Mouse (Mus musculus): ENCODE data around the gene Fer1l5. TPM values are rescaled to one million over a fixed set of nuclear protein-coding genes. Genes with fewer than 3 reads are reported as not detected.

The Fer1l5 gene
- polyA plus RNA-seq, 1 experiment, result 0.36 TPM

GRCm38 (mm10) chr1:36404531-36404930, 32.4 kb downstream of the Fer1l5 start:
- DNase-seq (ENCODE audit: extremely low spot score in 1 of 2, low spot score in 1 of 2), result no peak

GRCm38 (mm10) chr1:36429511-36429910, 57.4 kb downstream of the Fer1l5 start:
- no peak for DNase-seq (ENCODE audit: extremely low spot score in 1 of 2, low spot score in 1 of 2)

DNA sequence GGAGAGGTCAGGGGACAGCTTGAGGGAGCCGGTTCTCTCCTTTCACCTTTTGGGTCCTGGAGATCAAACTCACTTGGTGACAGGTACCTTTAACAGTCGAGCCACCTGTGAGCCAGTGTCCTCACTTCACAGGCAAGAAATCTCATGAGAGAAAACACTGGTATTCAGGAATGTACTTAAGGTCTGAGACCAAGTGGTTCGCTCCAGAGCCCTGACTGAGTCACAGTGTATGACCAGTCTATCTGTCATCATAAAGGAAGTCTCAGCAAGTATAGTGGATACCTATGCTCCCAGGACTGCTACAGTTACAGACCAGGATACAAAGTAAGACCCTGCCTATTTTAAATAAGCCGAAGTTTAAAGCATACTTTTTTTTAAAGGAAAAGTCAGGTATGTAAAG, 60.9 kb downstream of the Fer1l5 start:
- no peak for DNase-seq (ENCODE audit: extremely low spot score in 1 of 2, low spot score in 1 of 2)

DNA sequence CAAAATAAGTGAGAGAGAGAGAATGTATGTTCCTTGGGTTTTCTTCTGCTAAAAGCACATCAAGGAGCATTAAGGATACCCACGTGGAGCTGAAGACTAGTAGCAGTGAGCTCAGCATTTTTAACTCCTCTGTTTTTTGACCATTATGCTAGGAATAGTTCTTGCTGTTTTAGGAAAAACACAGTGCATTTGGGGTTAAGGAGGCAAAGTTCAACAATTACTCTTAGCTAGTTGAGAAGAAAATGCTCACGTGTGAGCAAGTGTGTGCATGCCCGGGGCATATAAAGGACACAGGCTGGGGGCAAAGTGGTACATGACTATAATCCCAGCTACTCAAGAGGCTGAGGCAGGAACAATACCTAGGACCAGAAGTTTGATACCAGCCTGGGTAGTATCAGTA, 61.5 kb downstream of the Fer1l5 start:
- no peak for DNase-seq (ENCODE audit: extremely low spot score in 1 of 2, low spot score in 1 of 2)

- DNase-seq (ENCODE audit: extremely low spot score in 1 of 2, low spot score in 1 of 2), result no peak
Measured at GRCm38 (mm10) chr1:36435071-36435470, 63.0 kb downstream of the Fer1l5 start.

- DNase-seq (ENCODE audit: extremely low spot score in 1 of 2, low spot score in 1 of 2), result no peak
Measured at GRCm38 (mm10) chr1:36436515-36436914, 64.4 kb downstream of the Fer1l5 start.

DNA sequence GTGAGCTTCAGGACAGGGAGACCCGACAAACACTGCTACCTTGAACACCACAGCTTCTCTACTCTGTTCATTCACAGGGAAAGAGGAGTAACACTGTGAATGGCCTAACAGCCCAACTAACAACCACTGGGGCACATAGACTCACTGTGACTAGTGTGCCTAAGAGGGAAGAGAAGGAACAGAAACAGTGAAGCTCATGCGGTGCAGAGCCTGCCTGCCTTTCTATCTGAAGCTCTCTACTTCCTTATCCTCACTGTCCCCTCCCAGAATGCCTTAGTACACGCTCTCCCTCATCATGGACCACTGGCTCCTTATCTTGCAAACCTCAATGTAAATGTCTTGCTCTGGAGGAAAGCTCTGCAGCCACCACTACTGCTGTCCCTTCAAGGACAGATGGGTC, 65.1 kb downstream of the Fer1l5 start:
- no peak for DNase-seq (ENCODE audit: extremely low spot score in 1 of 2, low spot score in 1 of 2)

DNA sequence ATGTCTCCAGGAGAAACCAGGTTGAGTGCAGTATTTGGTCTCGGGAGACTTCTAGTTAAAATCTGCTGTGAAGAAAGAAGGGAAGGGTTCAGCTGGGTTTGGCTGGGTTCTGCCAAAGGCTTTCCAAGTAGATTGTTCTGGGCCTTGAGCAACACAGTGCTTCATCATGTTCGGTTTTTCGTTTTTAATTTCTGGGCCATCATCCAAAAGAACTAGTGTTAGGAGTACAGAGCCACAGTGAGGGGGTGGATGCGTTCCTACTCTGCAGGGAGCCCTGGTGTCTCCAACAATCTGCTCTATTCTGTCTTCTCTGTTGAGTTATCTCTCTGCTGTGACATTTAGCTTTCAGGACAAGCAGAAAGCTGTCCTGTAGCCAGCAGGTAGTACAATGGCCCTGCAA, 69.0 kb downstream of the Fer1l5 start:
- peak; percentile 72 to 83 for DNase-seq (ENCODE audit: extremely low spot score in 1 of 2, low spot score in 1 of 2)

DNA sequence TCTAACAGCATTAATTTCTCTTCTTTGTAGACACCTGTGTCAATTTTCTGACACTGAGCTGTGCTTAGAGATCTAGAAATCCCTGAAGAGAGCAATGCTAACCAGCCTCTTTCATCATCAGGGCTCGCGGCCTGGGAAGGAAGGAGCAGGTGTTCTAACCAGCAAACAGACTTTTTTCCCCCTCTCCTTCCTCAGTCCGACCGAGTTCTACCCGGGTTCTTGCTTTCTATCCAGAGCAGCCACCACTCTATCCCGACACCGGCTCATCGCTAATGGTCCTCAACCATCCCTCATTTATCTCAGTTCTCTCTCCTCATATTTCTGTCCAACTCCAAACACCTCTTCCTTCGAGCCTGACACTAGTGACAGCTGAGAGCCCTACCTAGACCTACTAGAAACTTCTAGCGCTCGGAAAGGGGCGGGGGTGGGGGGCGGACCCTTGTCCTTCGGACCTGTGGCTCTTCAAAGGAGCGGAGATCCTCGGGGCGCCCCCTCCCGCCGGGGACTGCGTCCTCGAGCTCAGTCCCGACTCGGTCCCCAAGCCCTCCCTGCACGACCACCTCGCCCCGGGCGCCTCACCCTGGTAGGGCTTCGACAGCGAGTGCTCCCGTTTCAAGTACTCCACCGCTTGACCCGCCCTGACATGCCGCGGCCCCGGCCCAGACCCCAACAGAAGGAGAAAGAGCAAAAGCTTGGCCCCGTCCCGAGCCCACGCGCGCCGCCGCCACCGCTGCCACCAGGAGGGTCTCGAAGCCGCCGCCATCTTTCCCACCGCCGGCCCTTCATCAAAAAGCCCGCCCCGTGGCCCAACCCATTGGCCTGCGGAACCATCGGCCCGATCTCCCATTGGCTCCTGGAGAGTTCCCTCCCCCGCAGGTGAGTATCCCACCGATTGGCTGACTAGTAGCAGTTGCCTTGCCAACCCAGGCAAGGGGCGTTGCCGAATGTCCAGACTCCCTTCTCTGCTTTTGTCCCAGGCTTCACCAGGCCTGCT, 72.7 kb downstream of the Fer1l5 start, which contains the start of gene Lman2l:
Gene Lman2l, minus strand, starts transcription at position 801 of the 994 bp plus-strand sequence.
- DNase-seq (ENCODE audit: extremely low spot score in 1 of 2, low spot score in 1 of 2), result peak; percentile 97 to 98

- DNase-seq (ENCODE audit: extremely low spot score in 1 of 2, low spot score in 1 of 2), result no peak
Measured at GRCm38 (mm10) chr1:36445508-36445907, 73.4 kb downstream of the Fer1l5 start.

- DNase-seq (ENCODE audit: extremely low spot score in 1 of 2, low spot score in 1 of 2), result no peak
Measured at GRCm38 (mm10) chr1:36446106-36446824, 74.2 kb downstream of the Fer1l5 start.

- DNase-seq (ENCODE audit: extremely low spot score in 1 of 2, low spot score in 1 of 2), result no peak
Measured at GRCm38 (mm10) chr1:36446841-36447240, 74.8 kb downstream of the Fer1l5 start.

DNA sequence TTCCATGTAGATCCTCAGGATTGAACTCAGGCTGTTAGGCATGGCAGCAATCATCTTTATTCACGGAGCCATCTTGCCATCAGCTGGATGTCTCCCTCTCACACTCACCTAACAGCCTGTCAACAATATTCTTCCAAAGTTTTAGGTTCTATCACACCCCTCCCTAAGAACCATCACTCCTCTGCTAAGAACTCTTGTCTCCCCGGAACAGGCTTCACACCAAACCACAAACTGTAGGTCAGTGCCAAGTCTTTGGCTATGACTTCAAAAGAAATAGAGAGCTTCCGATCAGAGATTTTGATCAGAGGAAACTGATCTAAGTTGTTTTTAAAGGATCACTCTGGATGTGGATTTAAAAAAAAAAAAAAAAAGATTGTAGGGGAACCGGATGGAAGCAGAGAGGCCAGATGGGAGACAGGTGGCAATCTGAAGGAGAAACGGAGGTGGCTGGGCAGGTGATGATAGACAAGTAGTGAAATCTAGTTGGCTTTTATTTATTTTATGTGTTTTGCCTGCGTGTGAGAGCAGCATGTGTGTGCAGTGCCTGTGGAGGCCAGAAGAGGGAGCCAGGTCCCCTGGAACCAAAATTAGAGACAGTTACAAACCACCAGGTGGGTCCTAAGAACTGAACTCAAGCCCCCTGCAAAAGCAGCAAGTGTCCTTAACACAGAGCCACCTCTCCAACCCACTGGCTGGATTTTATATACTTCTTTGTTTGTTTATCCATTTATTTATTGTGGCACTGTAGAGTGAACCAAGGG, 82.1 kb downstream of the Fer1l5 start:
- no peak for DNase-seq (ENCODE audit: extremely low spot score in 1 of 2, low spot score in 1 of 2)

GRCm38 (mm10) chr1:36457388-36458014, 85.4 kb downstream of the Fer1l5 start:
- no peak for DNase-seq (ENCODE audit: extremely low spot score in 1 of 2, low spot score in 1 of 2)

- DNase-seq (ENCODE audit: extremely low spot score in 1 of 2, low spot score in 1 of 2), result no peak
Measured at GRCm38 (mm10) chr1:36458169-36458568, 86.1 kb downstream of the Fer1l5 start.

DNA sequence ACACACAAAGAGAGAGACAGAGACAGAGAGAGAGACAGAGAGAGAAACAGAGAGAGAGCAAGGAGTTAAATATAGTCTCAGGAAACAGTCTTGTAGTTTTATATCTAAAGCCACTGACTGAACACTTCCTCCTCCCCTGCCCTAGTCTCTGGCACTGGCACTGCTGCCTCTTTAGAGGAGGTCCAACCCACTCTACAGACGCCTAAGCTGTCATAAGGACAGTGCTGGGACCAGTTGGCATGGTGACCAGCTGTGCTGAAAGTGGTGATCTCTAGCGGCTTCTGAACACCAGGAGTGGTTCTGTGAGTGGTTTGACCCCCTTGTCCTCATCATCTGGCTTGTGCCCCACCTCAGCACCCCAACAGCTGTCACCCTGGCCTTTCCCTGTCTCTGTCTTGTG, 89.7 kb downstream of the Fer1l5 start:
- no peak for DNase-seq (ENCODE audit: extremely low spot score in 1 of 2, low spot score in 1 of 2)

DNA sequence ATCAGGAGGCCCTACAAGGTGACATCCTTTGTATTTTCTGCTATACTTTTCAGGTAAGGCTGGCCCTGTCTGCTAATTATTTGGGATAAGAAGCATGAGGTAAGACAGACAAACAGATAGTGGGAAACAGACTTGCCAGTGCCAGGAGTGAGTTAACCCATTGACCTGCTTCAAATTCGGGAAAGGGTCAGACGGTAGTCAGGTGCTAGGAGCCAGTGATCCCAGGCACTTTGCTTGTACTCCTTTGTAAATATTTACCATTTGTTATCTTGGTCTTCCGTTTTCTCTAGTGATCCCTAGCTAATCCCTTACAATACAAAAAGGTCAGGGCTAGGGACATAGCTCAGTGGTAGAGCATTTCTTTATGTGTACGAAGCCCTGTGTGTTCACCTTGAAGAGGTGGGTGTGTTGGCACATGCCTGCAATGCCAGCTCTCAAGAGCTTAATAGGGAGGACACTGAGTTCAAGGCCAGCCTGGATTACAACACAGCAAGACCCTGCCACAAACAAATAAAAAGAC, 93.6 kb downstream of the Fer1l5 start:
- DNase-seq (ENCODE audit: extremely low spot score in 1 of 2, low spot score in 1 of 2), result no peak

DNA sequence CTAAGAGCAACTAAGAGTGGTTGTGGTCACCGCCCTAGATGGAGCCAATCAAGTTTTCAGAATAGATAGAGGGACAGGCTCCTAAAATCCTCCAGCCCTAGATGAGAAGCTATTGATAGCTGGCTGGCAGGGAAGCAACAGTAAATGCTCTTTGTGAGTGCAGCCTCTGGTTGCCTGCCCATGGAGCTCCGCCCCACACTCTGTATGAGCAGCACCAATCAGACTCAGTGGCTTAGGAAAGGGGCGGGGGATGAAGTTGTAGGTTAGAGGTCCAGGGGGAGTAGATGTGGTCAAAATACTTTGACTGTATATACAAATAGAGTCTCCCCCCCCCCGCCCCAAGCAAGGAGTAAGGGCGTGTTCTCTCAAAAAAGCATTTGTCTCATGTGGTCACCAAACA, 95.4 kb downstream of the Fer1l5 start:
- DNase-seq (ENCODE audit: extremely low spot score in 1 of 2, low spot score in 1 of 2), result no peak

GRCm38 (mm10) chr1:36469811-36470444, 97.8 kb downstream of the Fer1l5 start:
- DNase-seq (ENCODE audit: extremely low spot score in 1 of 2, low spot score in 1 of 2), result no peak

Data from frontal cortex, adult 2 months (tissue).